Mouse (Mus musculus) thymus, adult 2 months (tissue): Measurements from ENCODE around the gene Gadd45a. TPM values are rescaled to one million over a fixed set of nuclear protein-coding genes. Genes with fewer than 3 reads are reported as not detected.

Source experiments
- DNase-seq: peaks from one replicate; pipeline ENCODE4 v3.0.0; 2021
- H3K27ac ChIP-seq: fragments of 200-500 bp; 2 replicates; pipeline ENCODE4 v1.5.1; 2012; ENCODE audit warnings: low read length, control low read depth; ENCODE audit not compliant: control insufficient read depth, insufficient read depth
- H3K27me3 ChIP-seq: fragments of 200-500 bp; 2 replicates; pipeline ENCODE4 v1.6.1; 2012; ENCODE audit warnings: mild to moderate bottlenecking, low read length, moderate library complexity, mixed read lengths; ENCODE audit not compliant: control insufficient read depth, insufficient read depth
- H3K36me3 ChIP-seq: fragments of 200-500 bp; 2 replicates; pipeline ENCODE4 v1.6.1; 2012; ENCODE audit warnings: mild to moderate bottlenecking, low read length, moderate library complexity; ENCODE audit not compliant: control insufficient read depth, insufficient read depth
- H3K4me1 ChIP-seq: fragments of 200-500 bp; replicated peaks from 2 replicates; pipeline ENCODE4 v1.6.1; 2012; ENCODE audit warnings: low read length; ENCODE audit not compliant: control insufficient read depth, insufficient read depth
- H3K4me3 ChIP-seq: fragments of 200-500 bp; 2 replicates; pipeline ENCODE4 v1.5.1; 2012; ENCODE audit warnings: mild to moderate bottlenecking, low read length, control low read depth, moderate library complexity; ENCODE audit not compliant: control insufficient read depth, insufficient read depth
- CTCF ChIP-seq: fragments of 200-500 bp; IDR thresholded peaks from 2 replicates; pipeline ENCODE4 v1.5.1; 2012; ENCODE audit warnings: mild to moderate bottlenecking, control low read depth, low read length, moderate library complexity, borderline replicate concordance; ENCODE audit not compliant: control insufficient read depth, poor library complexity, insufficient read depth; ENCODE audit errors: extremely low read depth
- POLR2A ChIP-seq: fragments of 200-500 bp; IDR thresholded peaks from 2 replicates; pipeline ENCODE4 v1.6.1; 2012; ENCODE audit warnings: mild to moderate bottlenecking, low read length, control low read depth, moderate library complexity; ENCODE audit not compliant: control insufficient read depth, poor library complexity, insufficient read depth; ENCODE audit errors: extremely low read depth
- WGBS: fragments of 180-500 bp; shearing (Covaris S2); methylation state at CpG from one replicate; pipeline ENCODE4 v1.1.7; 2018; 5-methylcytosine and 5-hydroxymethylcytosine counted together
- polyA plus RNA-seq: library from polyadenylated mRNA; depleted of rRNA; stranded (reverse); fragments of >200 nt; gene quantifications from 2 replicates; pipeline ENCODE4 v1.2.3, GENCODE M21; 2012; rRNA removed

The Gadd45a gene
- polyA plus RNA-seq, 1 experiment: 44.9 TPM

DNA sequence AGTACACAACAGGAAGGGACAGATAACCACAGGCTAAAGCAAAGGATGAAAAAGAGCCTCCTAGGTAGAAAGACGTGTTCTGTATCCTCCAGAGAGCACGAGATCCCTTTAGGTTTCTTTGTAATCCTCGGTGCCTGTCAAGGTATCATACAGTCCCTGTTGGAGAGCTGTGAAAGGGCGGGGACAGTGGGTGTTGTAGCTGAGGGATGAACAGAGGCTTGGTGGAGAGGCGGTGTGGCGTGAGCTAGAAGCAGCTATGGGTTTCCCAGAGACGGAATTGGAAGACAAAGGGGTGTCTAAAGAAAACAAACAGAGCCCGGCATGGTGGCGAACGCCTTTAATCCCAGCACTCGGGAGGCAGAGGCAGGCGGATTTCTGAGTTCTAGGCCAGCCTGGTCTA is 51.2 kb downstream of the Gadd45a start:
- Histone ChIP-seq H3K4me1 (peaks cover 3% of the 10 kb centered on the region), H3K4me3 (no peak overlapping the region), H3K36me3 (no peaks in the 10 kb centered on the region), H3K27me3 (no peaks in the 10 kb centered on the region), H3K27ac (no peak overlapping the region)
- 98% methylated on average over 12 of the region's 12 CpGs for WGBS
- no peak for DNase-seq
- TF ChIP-seq POLR2A: no peak
- TF ChIP-seq CTCF: no peak

DNA sequence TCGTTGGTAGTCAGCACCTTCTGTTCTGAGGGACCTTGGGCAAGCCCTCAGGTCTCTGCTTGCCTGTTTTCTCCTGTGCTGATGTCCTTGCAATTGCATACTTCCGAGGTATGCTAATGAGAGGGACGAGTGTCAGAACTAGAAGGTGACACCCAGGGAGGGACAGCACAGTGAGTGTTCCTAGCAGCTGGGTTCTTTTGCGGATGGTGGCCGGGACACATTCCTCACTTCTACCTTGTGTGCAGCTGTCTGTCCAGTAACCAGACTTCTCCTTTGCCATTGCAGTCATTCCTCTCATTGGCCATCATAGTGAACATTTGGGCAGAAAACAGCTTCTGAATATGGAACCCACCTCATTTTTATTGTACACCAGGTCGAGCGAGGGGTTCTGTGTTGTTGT is 51.8 kb downstream of the Gadd45a start:
- WGBS: 94% methylated on average over 7 of the region's 7 CpGs
- Histone ChIP-seq H3K27me3 (no peaks in the 10 kb centered on the region), H3K36me3 (no peaks in the 10 kb centered on the region), H3K27ac (no peak overlapping the region), H3K4me1 (peaks cover 3% of the 10 kb centered on the region), H3K4me3 (no peak overlapping the region)
- DNase-seq: no peak
- TF ChIP-seq CTCF: no peak
- no peak for TF ChIP-seq POLR2A

Other genes starting within 250 kb of the Gadd45a start
- not detected in 2 replicates for gene Vmn1r39, start 226.8 kb downstream of the Gadd45a start, polyA plus RNA-seq
- 8.0 and 10.8 TPM in 2 replicates for gene Gng12, start 141.1 kb downstream of the Gadd45a start, polyA plus RNA-seq
- gene Serbp1, start 200.7 kb upstream of the Gadd45a start, polyA plus RNA-seq: 95.1 and 109 TPM in 2 replicates